Mouse (Mus musculus) E14TG2a.4 (cell line): ENCODE measurements around the gene Dscam.

Experiments used
- CTCF ChIP-seq: conservative IDR thresholded peaks from 2 replicates; pipeline ENCODE4 v1.5.1; 2014; ENCODE audit warnings: low read length
- POU5F1 ChIP-seq: IDR thresholded peaks from 2 replicates; pipeline ENCODE4 v1.6.1; 2014; ENCODE audit warnings: low read length, borderline replicate concordance

DNA sequence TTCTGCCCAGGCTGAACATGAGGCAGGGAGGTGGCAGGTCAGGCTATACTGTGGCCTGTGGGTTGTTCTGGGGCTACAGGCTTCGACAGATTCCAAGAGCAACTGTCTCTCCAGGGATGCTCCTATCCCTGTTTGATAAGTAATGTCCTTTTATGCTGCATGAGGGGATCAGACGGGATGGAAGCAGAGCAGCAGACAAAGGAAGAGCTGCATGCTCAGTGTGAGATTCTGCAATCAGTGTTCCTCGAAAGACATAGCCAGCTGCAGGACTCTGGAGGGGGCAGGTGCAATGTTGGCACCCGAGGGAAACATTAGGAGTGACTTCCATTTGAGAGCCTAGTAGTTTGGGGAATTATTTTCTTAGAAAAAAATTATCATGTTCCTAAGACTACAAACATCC is 403.0 kb downstream of the Dscam start:
- no peak for TF ChIP-seq CTCF
- TF ChIP-seq POU5F1: no peak
